Mouse (Mus musculus) adrenal gland, adult 18-20 months (tissue): ENCODE results near the gene Sncg. TPM values are rescaled to one million over a fixed set of nuclear protein-coding genes. Genes with fewer than 3 reads are reported as not detected.
"Not testable (repeated sequence)": the region's sequence is repeated elsewhere in the genome, so short reads cannot be mapped to it uniquely, and the experiment has no call there.

Experiments
- DNase-seq, 2 experiments: peaks; one replicate each; pipeline ENCODE4 v3.0.0; 2021 to 2022; ENCODE audit warnings: low spot score in 2 of 2
- total RNA-seq, 2 experiments: library from RNA; stranded (reverse); gene quantifications; 1 replicate in 1 of 2; 2 replicates in 1 of 2; pipeline ENCODE4 v1.2.3; 2021

The Sncg gene
- total RNA-seq, 2 experiments from 2014 or later, result 16.6 to 229 TPM

- DNase-seq, result no peak
Observed at GRCm38 (mm10) chr14:34371763-34372162, 2.8 kb downstream of the Sncg start.

GRCm38 (mm10) chr14:34370921-34371320, 3.7 kb downstream of the Sncg start:
- DNase-seq, result no peak

GRCm38 (mm10) chr14:34370203-34370602, 4.4 kb downstream of the Sncg start:
- no peak for DNase-seq

DNA sequence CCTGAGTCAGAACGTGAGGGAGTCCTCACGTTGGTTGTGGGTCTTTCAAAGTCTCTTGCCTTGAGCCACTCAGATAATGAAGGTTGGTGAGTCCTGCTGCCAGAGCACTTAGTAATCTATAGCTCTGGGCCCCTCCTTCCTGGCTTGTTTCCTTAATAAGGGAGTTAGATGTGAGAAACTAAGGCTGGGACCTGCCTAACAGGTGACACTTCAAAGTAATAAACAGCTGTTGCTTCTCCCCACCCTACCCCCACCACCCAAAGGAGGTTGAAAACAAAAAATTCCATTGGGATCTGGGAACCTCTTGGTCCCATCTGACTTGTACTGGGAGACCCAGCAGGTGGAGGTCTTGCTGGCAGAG, 9.5 kb downstream of the Sncg start:
- no peak for DNase-seq

DNA sequence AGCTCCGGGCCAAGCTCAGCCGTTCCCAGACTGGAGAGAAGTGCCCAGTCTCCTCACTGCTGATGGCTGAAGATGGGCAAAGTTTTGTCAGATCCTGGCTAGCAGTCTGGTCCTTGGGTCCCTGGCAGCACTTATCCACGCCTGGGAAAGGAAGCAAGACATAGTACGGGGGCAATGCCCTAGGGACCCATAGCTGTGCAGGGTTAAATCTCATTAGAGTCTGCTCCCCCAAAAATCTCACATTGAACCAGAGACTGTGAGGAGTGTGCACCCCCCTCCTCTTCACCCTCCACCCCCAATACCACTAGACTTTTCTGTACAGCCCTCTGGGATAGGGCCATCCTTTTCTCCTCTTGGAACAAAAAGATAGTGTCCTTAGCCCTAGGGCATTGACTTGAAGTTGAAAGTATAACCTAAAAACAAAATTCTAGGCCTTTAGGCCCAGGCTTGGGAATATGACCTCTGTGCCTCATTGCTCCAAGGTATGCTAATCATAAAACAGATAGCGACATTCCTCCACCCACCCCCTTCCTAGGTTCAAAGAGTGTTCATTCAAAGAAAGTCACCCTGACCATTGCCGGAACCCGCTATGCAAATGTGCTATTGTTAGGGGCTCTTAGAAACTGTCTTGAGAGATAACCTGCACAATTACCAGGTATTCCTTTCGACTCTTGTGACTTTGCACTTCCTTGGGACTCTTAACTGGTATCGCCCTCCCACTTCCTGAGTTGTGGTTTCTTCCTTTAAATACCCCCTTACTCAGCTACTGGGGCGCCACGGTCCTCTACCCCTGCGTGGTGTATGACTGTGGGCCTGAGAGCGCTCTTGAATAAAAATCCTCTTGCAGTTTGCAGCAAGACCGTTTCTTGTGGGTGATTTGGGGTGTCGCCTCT, 10.1 kb downstream of the Sncg start:
- not testable (repeated sequence) for DNase-seq

DNA sequence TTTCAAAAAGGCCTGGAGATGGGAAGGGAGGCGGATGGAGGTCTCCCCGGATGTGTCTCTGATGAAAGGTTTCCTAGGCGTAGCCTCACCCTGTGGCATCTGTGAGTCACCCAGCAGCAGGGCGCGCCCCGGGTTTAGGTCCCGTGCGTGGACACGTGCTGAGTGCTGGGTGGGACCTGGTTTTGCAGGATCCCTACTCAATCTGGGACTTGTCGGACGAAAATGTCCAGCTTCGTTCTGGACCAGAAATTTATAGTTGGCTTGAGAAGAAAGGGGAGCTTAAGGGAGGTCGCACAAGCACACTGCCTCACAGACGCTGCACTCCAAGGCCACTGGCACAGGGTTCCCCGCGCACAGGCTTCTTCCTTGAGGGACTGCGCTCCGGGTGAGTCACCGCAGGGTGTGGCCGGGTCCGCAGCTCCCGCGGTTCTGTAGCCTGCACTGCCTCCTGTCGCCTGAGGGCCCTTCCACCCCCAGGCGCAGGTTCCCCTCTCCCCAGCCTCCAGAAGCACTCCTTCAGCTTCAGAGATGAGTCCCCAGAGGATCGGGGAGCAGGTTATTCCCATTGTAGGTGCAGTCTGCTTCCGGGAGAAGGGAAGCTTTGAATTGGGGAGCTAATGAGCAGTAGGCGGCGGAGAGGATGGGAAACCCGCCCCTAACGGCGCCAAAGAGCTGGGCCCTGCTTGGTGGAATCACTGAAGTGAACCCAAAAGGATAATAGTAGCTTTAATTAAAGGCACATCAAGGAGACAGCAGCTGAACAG, 10.9 kb downstream of the Sncg start:
- DNase-seq, result peak; percentile 78 to 87

- DNase-seq, result peak; percentile 59 to 65
Observed at GRCm38 (mm10) chr14:34362726-34363445, 11.7 kb downstream of the Sncg start.

DNA sequence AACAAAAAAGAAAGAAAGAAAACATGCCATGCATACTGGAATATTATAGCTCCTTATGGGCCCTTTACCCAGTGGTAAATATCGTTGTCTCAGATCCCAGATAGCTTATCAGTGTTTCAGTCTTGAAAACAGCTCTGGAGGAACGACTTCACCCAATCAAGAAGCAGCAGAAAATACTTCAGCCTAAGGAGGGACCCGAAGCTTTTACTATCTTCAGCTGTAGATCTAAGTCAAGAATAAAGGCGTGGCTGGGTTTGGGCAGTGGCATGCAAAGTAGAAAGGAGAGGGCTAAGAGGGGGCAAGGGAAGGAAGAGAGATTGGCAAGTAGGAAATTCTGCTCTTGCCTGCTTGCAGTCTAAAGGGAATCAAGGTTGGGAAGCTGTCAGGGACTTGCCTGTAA, 12.5 kb downstream of the Sncg start:
- DNase-seq, result no peak

DNA sequence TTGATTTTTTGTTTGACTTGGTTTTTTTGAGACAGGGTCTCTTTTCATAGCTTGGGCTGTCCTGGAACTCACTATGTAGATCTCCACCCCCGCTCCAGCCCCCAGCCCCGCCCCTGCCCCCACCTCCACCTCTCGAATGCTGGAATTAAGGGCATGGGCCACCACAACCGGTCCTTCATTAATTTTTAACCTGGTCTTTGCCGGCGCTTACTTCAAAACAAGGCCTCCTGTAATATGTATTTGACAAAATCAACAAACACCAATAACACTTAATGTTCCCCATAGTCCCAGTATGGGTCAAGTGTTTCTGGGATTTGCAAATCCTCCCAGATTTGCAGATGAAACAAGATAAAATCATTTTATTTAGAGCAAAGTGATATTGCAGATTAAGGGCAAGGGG, 14.3 kb downstream of the Sncg start:
- DNase-seq, result no peak

GRCm38 (mm10) chr14:34359676-34360244, 14.8 kb downstream of the Sncg start:
- no peak for DNase-seq

- DNase-seq, result no peak
Observed at GRCm38 (mm10) chr14:34357671-34358455, 16.7 kb downstream of the Sncg start.

DNA sequence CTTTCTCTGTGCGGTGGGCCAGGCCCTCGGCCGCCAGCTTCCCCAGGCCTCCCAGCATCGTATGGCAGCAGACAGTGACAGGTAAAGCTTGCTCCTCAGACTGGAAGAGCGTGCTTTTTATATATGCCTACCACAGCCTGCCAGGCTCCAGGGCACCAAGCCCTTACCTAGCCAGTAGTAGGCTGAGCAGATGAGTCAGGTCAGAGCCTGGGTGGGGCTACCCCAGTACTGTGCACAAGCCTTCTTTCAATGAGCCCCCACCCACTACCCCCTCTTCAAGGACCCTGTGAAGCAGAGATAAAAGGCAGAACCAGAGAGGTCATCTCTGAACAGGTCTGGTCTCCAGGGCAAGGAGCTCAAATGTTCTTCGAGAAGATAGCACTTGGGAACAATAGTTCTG, 19.3 kb downstream of the Sncg start, which contains the start of gene Fam25c:
Gene Fam25c (minus strand): TSS at position 133 of the 400 bp plus-strand sequence.
- DNase-seq, result no peak

DNA sequence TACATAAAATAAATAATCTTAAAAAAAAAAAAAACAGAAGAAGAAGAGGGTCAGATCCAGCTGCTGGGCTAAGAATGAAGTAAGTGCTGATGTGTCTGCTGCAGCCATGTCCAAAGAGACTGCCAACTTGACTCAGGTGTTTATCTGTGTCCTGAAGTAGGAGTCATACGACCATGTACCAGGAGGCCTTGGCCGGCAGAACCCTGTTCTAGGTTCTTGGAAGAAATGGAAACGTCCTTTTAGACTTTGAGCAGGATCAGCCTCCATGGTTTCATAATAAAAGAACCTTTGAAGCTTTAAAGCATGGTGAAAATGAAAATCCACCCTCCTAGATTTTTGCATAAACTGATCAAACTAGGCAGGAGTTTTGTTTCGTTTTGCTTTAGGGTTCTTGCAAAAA, 20.1 kb downstream of the Sncg start:
- DNase-seq, result no peak

DNA sequence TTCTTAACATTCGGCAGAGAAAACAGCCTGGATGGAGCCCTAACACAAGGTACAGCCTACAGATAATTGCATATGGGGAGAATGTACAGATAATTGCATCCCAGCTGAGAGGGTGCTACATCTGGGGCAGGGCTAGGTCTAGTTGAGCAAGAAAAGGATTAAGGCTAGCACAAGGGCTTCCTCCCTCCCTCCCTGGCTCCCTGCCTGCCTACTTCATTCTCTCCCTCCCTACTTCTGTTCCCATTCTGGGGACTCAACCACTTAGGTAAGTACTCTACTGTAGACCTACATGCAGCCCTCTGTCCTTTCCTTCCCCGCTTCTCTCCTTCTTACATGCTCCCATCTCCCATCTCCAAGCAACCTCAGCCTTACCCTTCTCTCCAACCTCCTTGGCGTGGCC, 21.3 kb downstream of the Sncg start:
- no peak for DNase-seq

- no peak for DNase-seq
Observed at GRCm38 (mm10) chr14:34352523-34352922, 22.1 kb downstream of the Sncg start.

GRCm38 (mm10) chr14:34351660-34352059, 22.9 kb downstream of the Sncg start:
- DNase-seq, result no peak

- DNase-seq, result no peak
Observed at GRCm38 (mm10) chr14:34349007-34349406, 25.6 kb downstream of the Sncg start.

DNA sequence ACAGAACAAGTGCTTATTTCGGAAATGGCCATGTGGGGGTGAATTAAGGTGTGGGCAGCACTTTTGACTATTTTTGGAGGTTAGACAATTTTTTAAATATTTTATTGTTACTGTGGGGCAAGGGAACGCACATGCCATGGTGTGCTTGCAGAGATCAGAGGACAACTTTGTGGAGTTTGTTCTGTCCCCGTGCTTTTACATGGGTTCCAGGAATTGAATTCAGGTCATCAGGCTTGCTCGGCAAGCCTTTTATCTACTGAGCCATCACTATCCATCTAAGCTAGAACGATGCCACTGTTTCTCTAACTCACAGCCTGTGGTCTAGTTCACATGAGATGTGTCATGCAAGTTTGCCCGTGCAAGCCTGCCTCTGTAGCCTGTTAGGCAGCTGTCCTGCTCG, 26.3 kb downstream of the Sncg start:
- DNase-seq, result no peak

DNA sequence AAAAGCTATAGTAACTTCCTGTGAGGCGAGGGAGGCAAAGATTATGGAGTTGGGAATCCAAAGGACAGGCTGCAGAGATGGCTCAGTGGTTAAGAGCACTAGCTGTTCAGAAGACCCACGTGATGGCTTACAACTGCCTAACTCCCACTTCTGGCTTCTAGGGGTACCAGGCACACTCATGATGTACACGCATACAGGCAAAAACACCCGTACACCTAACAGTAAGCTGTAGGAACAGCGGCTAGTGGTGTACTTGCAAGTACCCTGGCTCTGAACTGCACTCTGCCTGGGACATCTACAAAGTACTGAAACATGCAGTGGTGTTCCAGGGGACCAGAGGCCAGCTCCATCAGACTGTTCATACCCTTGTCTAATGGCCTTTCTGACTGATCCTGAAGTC, 27.5 kb downstream of the Sncg start:
- DNase-seq, result no peak

- DNase-seq, result no peak
Observed at GRCm38 (mm10) chr14:34345771-34346566, 28.6 kb downstream of the Sncg start.
